Mouse (Mus musculus) kidney, adult 2 months (tissue): Measurements from ENCODE around the gene Lrp8. TPM values are rescaled to one million over a fixed set of nuclear protein-coding genes. Genes with fewer than 3 reads are reported as not detected.

Experiments used
- DNase-seq: peaks from one replicate; pipeline ENCODE4 v3.0.0; 2021
- H3K27ac ChIP-seq: fragments of 200-500 bp; 2 replicates; pipeline ENCODE4 v1.5.1; 2012; ENCODE audit warnings: low read depth, low read length, control low read depth, inconsistent platforms; ENCODE audit not compliant: insufficient read depth
- H3K27me3 ChIP-seq: fragments of 200-500 bp; replicated peaks from 2 replicates; pipeline ENCODE4 v1.6.1; 2012; ENCODE audit warnings: mild to moderate bottlenecking, moderate library complexity, low read length, inconsistent platforms; ENCODE audit not compliant: control insufficient read depth, insufficient read depth
- H3K36me3 ChIP-seq: fragments of 200-500 bp; 2 replicates; pipeline ENCODE4 v1.6.1; 2012; ENCODE audit warnings: mild to moderate bottlenecking, moderate library complexity, low read length, inconsistent platforms; ENCODE audit not compliant: control insufficient read depth, insufficient read depth
- H3K4me1 ChIP-seq: fragments of 200-500 bp; 2 replicates; pipeline ENCODE4 v1.6.1; 2011; ENCODE audit warnings: low read length; ENCODE audit not compliant: control insufficient read depth, insufficient read depth
- H3K4me3 ChIP-seq: fragments of 200-500 bp; 2 replicates; pipeline ENCODE4 v1.5.1; 2011; ENCODE audit warnings: mild to moderate bottlenecking, low read depth, low read length, control low read depth; ENCODE audit not compliant: insufficient read depth
- CTCF ChIP-seq: fragments of 200-500 bp; conservative IDR thresholded peaks from 2 replicates; pipeline ENCODE4 v1.5.1; 2011; ENCODE audit warnings: low read depth, mild to moderate bottlenecking, control low read depth, low read length, moderate library complexity, mixed read lengths; ENCODE audit not compliant: insufficient read depth, insufficient read length
- POLR2A ChIP-seq: fragments of 200-500 bp; IDR thresholded peaks from one replicate; pipeline ENCODE4 v1.6.1; 2011; ENCODE audit warnings: low read depth, low read length, control low read depth
- WGBS: fragments of 180-500 bp; shearing (Covaris S2); methylation state at CpG from one replicate; pipeline ENCODE4 v1.1.7; 2018; 5-methylcytosine and 5-hydroxymethylcytosine counted together
- polyA plus RNA-seq: library from polyadenylated mRNA; depleted of rRNA; stranded (reverse); fragments of >200 nt; gene quantifications from 2 replicates; pipeline ENCODE4 v1.2.3, GENCODE M21; 2012; rRNA removed

Gene Lrp8
- polyA plus RNA-seq = 2.8 and 3.6 TPM in 2 replicates

DNA sequence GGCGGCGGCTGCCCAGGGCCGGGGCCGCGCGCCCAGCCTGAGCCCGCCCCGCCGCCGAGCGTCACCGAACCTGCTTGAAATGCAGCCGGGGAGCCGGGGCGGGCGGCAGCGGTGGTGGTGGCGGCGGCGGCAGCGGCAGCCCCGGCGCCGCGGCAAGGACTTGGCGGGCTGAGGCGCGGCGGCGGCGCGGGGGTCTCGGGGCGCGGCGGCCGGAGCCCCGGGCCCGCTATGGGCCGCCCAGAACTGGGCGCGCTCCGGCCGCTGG, at the start of gene Lrp8:
Lrp8 (plus strand) TSS at position 77 of the 265 bp plus-strand sequence.
- DNase-seq = no peak
- Histone ChIP-seq H3K27ac (no peak within 1 kb of the TSS), H3K27me3 (no peaks in the 10 kb centered on the region), H3K4me1 (no peaks in the 10 kb centered on the region), H3K4me3 (peak within 1 kb of the TSS; percentile 56), H3K36me3 (no peaks in the 10 kb centered on the region)
- TF ChIP-seq POLR2A (no peak), CTCF (no peak)
- 8% methylated on average over 41 of the region's 44 CpGs for WGBS

- WGBS = 28% methylated on average over 10 of the region's 10 CpGs
- Histone ChIP-seq H3K27me3 (no peaks in the 10 kb centered on the region), H3K36me3 (no peaks in the 10 kb centered on the region), H3K27ac (no peak overlapping the region), H3K4me1 (no peaks in the 10 kb centered on the region), H3K4me3 (no peak overlapping the region)
- TF ChIP-seq POLR2A (no peak), CTCF (no peak)
- no peak for DNase-seq
Observed at GRCm38 (mm10) chr4:107756222-107756621, 45.8 kb upstream of the Lrp8 start.

DNA sequence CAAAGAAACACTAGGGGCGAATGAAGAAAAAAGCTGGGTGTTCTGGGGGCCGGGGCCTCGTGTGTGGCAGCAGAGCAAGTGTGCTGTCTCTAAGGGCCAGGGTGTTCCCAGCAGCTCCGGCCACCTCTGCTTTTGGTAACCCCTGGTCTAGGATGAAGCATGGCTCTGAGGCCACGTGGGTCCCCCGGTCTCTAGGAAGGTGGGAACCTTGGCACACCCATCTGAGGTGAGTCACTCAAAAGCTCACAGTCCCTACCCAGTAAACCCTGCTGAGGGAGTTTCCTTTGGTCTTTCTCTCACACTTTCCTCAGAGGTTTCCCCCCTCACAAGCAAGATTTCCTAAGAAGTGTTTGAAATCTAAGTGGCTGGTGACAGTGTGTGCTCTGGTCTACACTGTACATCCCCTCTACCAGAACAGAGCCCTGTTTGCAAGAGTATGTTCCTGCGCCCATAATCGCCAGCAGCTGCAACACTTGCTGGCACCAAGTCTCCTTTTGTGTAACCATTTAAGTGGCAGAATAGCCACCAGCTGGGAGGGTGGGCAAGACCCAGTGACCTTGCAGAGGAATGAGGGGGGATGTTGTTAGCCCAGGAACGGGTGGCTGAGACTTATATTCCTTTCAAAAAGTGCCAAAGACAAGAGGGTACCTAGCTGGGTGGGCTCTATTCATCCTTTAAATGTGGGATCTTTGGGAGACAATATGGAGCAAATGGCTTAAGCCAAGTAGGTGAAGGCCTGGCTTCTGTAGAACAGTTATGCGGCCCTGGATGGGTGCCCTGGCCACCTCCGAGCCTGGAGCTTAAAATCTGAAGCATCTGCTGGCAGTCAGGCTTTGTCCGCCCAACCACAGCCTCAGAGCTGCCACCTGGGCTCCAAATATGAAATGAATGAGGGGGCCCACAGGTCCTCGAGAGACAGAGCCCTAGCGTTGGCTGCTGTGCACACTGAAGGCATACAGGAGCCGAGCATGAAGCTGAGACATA, 44.3 kb upstream of the Lrp8 start:
- H3K4me3 ChIP-seq = no peak overlapping the region
- H3K36me3 ChIP-seq = no peaks in the 10 kb centered on the region
- TF ChIP-seq CTCF (no peak), POLR2A (no peak)
- no peaks in the 10 kb centered on the region for H3K27me3 ChIP-seq
- WGBS = 84% methylated on average over 15 of the region's 15 CpGs
- no peak overlapping the region for H3K27ac ChIP-seq
- no peak for DNase-seq
- no peaks in the 10 kb centered on the region for H3K4me1 ChIP-seq

- WGBS = 87% methylated on average over 9 of the region's 9 CpGs
- Histone ChIP-seq H3K27me3 (no peaks in the 10 kb centered on the region), H3K36me3 (no peaks in the 10 kb centered on the region), H3K4me1 (no peaks in the 10 kb centered on the region), H3K27ac (no peak overlapping the region), H3K4me3 (no peak overlapping the region)
- no peak for DNase-seq
- TF ChIP-seq CTCF (no peak), POLR2A (no peak)
Observed at GRCm38 (mm10) chr4:107758938-107759337, 43.1 kb upstream of the Lrp8 start.

DNA sequence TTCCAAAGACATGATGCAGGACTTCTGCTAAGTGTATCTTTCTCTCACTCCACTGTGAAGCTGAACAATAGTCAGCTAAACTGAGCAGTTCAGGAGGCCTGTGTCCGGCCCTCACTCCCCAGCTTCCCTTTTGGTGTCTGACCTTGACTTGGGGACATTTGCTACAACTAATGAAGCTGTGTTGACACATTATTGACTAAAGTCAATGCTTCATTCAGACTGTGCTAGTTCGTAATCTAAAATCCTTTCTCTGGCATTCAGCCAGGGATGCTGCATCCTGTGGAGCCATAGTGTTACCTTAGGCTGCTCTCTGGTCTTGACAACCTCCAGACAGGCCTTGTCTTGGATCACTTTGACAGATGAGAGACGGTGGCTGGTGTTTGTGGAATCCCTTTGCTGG, 39.1 kb upstream of the Lrp8 start:
- H3K27ac ChIP-seq = no peak overlapping the region
- no peak for DNase-seq
- no peaks in the 10 kb centered on the region for H3K27me3 ChIP-seq
- TF ChIP-seq CTCF (no peak), POLR2A (no peak)
- H3K4me3 ChIP-seq = no peak overlapping the region
- H3K36me3 ChIP-seq = no peaks in the 10 kb centered on the region
- H3K4me1 ChIP-seq = no peaks in the 10 kb centered on the region
- WGBS = 75% methylated on average over 3 of the region's 3 CpGs

DNA sequence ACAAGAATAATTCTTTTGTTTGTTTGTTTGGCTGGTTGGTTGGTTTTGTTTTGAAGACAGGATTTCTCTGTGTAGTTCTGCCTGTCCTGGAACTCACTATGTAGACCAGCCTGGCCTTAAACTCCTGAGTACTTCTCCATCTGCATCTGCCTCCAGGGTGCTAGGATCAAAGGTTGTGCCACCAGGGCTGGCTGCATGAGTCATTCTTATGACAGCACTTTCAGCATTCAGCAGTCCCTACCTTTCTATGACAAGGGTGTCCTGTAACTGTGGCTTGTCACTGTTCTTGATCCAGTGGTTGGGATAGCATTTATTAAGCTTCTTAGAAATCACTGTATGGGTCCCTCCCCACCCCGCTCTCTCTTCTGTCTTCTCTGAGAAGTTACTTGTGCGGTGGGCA, 38.5 kb upstream of the Lrp8 start:
- 93% methylated on average over 2 of the region's 2 CpGs for WGBS
- TF ChIP-seq CTCF (no peak), POLR2A (no peak)

GRCm38 (mm10) chr4:107765196-107765813, 36.8 kb upstream of the Lrp8 start:
- Histone ChIP-seq H3K27me3 (no peaks in the 10 kb centered on the region), H3K4me1 (no peaks in the 10 kb centered on the region), H3K27ac (no peak overlapping the region), H3K36me3 (no peaks in the 10 kb centered on the region), H3K4me3 (no peak overlapping the region)
- WGBS = 82% methylated on average over 9 of the region's 9 CpGs
- DNase-seq = no peak
- TF ChIP-seq CTCF (no peak), POLR2A (no peak)

More for the DNA sequence above, 38.5 kb upstream of the Lrp8 start:
- H3K36me3 ChIP-seq = no peaks in the 10 kb centered on the region
- no peaks in the 10 kb centered on the region for H3K4me1 ChIP-seq
- DNase-seq = no peak
- no peak overlapping the region for H3K27ac ChIP-seq
- no peak overlapping the region for H3K4me3 ChIP-seq
- no peaks in the 10 kb centered on the region for H3K27me3 ChIP-seq
